Mouse (Mus musculus) cerebellum, adult 11 months (tissue): ENCODE data around the gene Hist1h2bb.
"Not testable (repeated sequence)": the region's sequence is repeated elsewhere in the genome, so short reads cannot be mapped to it uniquely, and the experiment has no call there.

Experiments
- DNase-seq: peaks from one replicate; pipeline ENCODE4 v3.0.0; 2022

Hist1h2bb gene

GRCm38 (mm10) chr13:23750839-23751477 lies 4.4 kb downstream of the Hist1h2bb start, which contains the start of gene Hist1h2ab:
Hist1h2ab (plus strand) TSS chr13:23751126.
- not testable (repeated sequence) for DNase-seq

GRCm38 (mm10) chr13:23751478-23751956 lies 5.0 kb downstream of the Hist1h2bb start:
- no peak for DNase-seq

GRCm38 (mm10) chr13:23752067-23752741 lies 5.7 kb downstream of the Hist1h2bb start, which contains the start of gene Hist1h3b:
Hist1h3b (plus strand) TSS chr13:23752267.
- peak; percentile 59 for DNase-seq

- no peak for DNase-seq
Observed at GRCm38 (mm10) chr13:23752742-23753172, 6.2 kb downstream of the Hist1h2bb start.

GRCm38 (mm10) chr13:23753314-23754078 lies 7.0 kb downstream of the Hist1h2bb start:
- DNase-seq, result no peak

GRCm38 (mm10) chr13:23755000-23755399 lies 8.5 kb downstream of the Hist1h2bb start:
- DNase-seq, result no peak

GRCm38 (mm10) chr13:23756790-23757189 lies 10.3 kb downstream of the Hist1h2bb start, which contains the start of gene Hist1h4b:
Hist1h4b (plus strand) TSS chr13:23757013.
- peak; percentile 79 for DNase-seq

- DNase-seq, result no peak
Observed at GRCm38 (mm10) chr13:23757211-23757773, 10.8 kb downstream of the Hist1h2bb start.

- no peak for DNase-seq
Observed at GRCm38 (mm10) chr13:23757921-23758320, 11.4 kb downstream of the Hist1h2bb start.

GRCm38 (mm10) chr13:23759251-23759771 lies 12.8 kb downstream of the Hist1h2bb start:
- no peak for DNase-seq

GRCm38 (mm10) chr13:23759916-23760239 lies 13.3 kb downstream of the Hist1h2bb start:
- DNase-seq, result no peak

- DNase-seq, result no peak
Observed at GRCm38 (mm10) chr13:23760240-23760971, 13.9 kb downstream of the Hist1h2bb start.

- DNase-seq, result peak; percentile 98
Observed at GRCm38 (mm10) chr13:23760972-23761864, 14.7 kb downstream of the Hist1h2bb start, which contains the start of gene Hist1h4a. Hist1h4a (minus strand) TSS chr13:23761230.

GRCm38 (mm10) chr13:23761871-23762821 lies 15.6 kb downstream of the Hist1h2bb start, which contains the start of gene Hist1h3a:
Hist1h3a (minus strand) TSS chr13:23762386.
- peak; percentile 57 for DNase-seq

- DNase-seq, result no peak
Observed at GRCm38 (mm10) chr13:23763242-23763585, 16.7 kb downstream of the Hist1h2bb start.

- DNase-seq, result peak; percentile 73
Observed at GRCm38 (mm10) chr13:23763586-23764323, 17.2 kb downstream of the Hist1h2bb start, which contains the start of gene Hist1h1a. Hist1h1a (plus strand) TSS chr13:23763666.

- DNase-seq, result no peak
Observed at GRCm38 (mm10) chr13:23764324-23765171, 18.0 kb downstream of the Hist1h2bb start.

GRCm38 (mm10) chr13:23765172-23765513 lies 18.6 kb downstream of the Hist1h2bb start:
- no peak for DNase-seq
